Mouse (Mus musculus): ENCODE data around the gene Gls. TPM values are rescaled to one million over a fixed set of nuclear protein-coding genes. Genes with fewer than 3 reads are reported as not detected.
A peak's percentile ranks its signal among the peaks of the same experiment; 100 is the strongest.

The Gls gene
- polyA plus RNA-seq, 1 experiment from 2014 or later = 22.3 TPM

GRCm38 (mm10) chr1:52175321-52175720, 57.7 kb downstream of the Gls start:
- 69% methylated on average over 5 of the region's 5 CpGs for WGBS
- no peak for ATAC-seq (replicated peaks; ENCODE audit: insufficient number of reproducible peaks, insufficient read depth, low FRiP score, low read depth)
- H3K9me3 ChIP-seq (replicated peaks) = no peaks in the 10 kb centered on the region

GRCm38 (mm10) chr1:52171271-52171670, 61.8 kb downstream of the Gls start:
- peak overlapping the region; percentile 26 for H3K4me2 ChIP-seq

More at GRCm38 (mm10) chr1:52175321-52175720, 57.7 kb downstream of the Gls start:
- Histone ChIP-seq H3K4me1 (replicated peaks) (peaks cover 18% of the 10 kb centered on the region), H3K27ac (no peak overlapping the region), H3K27me3 (no peaks in the 10 kb centered on the region), H3K9ac (no peak overlapping the region), H3K4me2 (no peak overlapping the region), H3K36me3 (no peaks in the 10 kb centered on the region; the same call in 1 of the 2 replicates), H3K4me3 (no peak overlapping the region)

GRCm38 (mm10) chr1:52170747-52171146, 62.3 kb downstream of the Gls start:
- ATAC-seq (replicated peaks; ENCODE audit: insufficient number of reproducible peaks, insufficient read depth, low FRiP score, low read depth) = no peak
- Histone ChIP-seq H3K4me2 (no peak overlapping the region; the same call in 1 of the 2 replicates), H3K27ac (no peak overlapping the region), H3K4me3 (no peak overlapping the region), H3K36me3 (no peaks in the 10 kb centered on the region), H3K9me3 (replicated peaks) (no peaks in the 10 kb centered on the region), H3K27me3 (no peaks in the 10 kb centered on the region), H3K9ac (no peak overlapping the region), H3K4me1 (replicated peaks) (peaks cover 15% of the 10 kb centered on the region)
- 69% methylated on average over 7 of the region's 7 CpGs for WGBS

More at GRCm38 (mm10) chr1:52171271-52171670, 61.8 kb downstream of the Gls start:
- H3K27me3 ChIP-seq = no peaks in the 10 kb centered on the region
- H3K9me3 ChIP-seq (replicated peaks) = no peaks in the 10 kb centered on the region
- ATAC-seq (replicated peaks; ENCODE audit: insufficient number of reproducible peaks, insufficient read depth, low FRiP score, low read depth) = no peak
- H3K36me3 ChIP-seq = no peaks in the 10 kb centered on the region
- 29% methylated on average over 8 of the region's 8 CpGs for WGBS
- H3K9ac ChIP-seq = no peak overlapping the region
- H3K4me3 ChIP-seq = no peak overlapping the region
- no peak overlapping the region for H3K27ac ChIP-seq
- H3K4me1 ChIP-seq (replicated peaks) = peaks cover 15% of the 10 kb centered on the region

GRCm38 (mm10) chr1:52170057-52170456, 63.0 kb downstream of the Gls start:
- Histone ChIP-seq H3K36me3 (no peaks in the 10 kb centered on the region), H3K4me3 (no peak overlapping the region), H3K4me2 (no peak overlapping the region), H3K9me3 (replicated peaks) (no peaks in the 10 kb centered on the region), H3K27me3 (no peaks in the 10 kb centered on the region), H3K27ac (no peak overlapping the region), H3K9ac (no peak overlapping the region), H3K4me1 (replicated peaks) (peaks cover 15% of the 10 kb centered on the region)
- no peak for ATAC-seq (replicated peaks; ENCODE audit: insufficient number of reproducible peaks, insufficient read depth, low FRiP score, low read depth)
- WGBS = 12% methylated on average over 3 of the region's 3 CpGs

- peak overlapping the region; percentile 67 for H3K27ac ChIP-seq
- 57% methylated on average over 14 of the region's 14 CpGs for WGBS
- H3K9me3 ChIP-seq (replicated peaks) = no peaks in the 10 kb centered on the region
- H3K4me1 ChIP-seq (replicated peaks) = peaks cover 15% of the 10 kb centered on the region
- ATAC-seq (replicated peaks; ENCODE audit: insufficient number of reproducible peaks, insufficient read depth, low FRiP score, low read depth) = peak; percentile 80; the same call in 1 of the 2 replicates
- 0 out of 2 replicates have a peak overlapping the region, but pooled peaks have one; percentile 13 for H3K4me3 ChIP-seq
- peak overlapping the region; percentile 47 for H3K4me2 ChIP-seq
- no peaks in the 10 kb centered on the region for H3K27me3 ChIP-seq
- no peak overlapping the region for H3K9ac ChIP-seq
- H3K36me3 ChIP-seq = 0 out of 2 replicates have a peak, but pooled peaks cover 5% of the 10 kb centered on the region
Observed at GRCm38 (mm10) chr1:52166652-52167220, 66.3 kb downstream of the Gls start.

- no peak for ATAC-seq (replicated peaks; ENCODE audit: insufficient number of reproducible peaks, insufficient read depth, low FRiP score, low read depth)
- Histone ChIP-seq H3K4me3 (no peak overlapping the region), H3K27me3 (no peaks in the 10 kb centered on the region), H3K9ac (no peak overlapping the region), H3K4me1 (replicated peaks) (0 out of 2 replicates have a peak, but pooled peaks cover 4% of the 10 kb centered on the region), H3K27ac (no peak overlapping the region), H3K4me2 (no peak overlapping the region), H3K36me3 (peaks cover 15% of the 10 kb centered on the region; the same call in 1 of the 2 replicates), H3K9me3 (replicated peaks) (no peaks in the 10 kb centered on the region)
- WGBS = 86% methylated on average over 5 of the region's 5 CpGs
Observed at GRCm38 (mm10) chr1:52163707-52164457, 69.2 kb downstream of the Gls start.

- 79% methylated on average over 8 of the region's 8 CpGs for WGBS
- Histone ChIP-seq H3K4me2 (no peak overlapping the region), H3K36me3 (peaks cover 34% of the 10 kb centered on the region), H3K9ac (no peak overlapping the region), H3K27ac (no peak overlapping the region), H3K4me3 (no peak overlapping the region), H3K9me3 (replicated peaks) (no peaks in the 10 kb centered on the region), H3K4me1 (replicated peaks) (0 out of 2 replicates have a peak, but pooled peaks cover 2% of the 10 kb centered on the region), H3K27me3 (no peaks in the 10 kb centered on the region)
- no peak for ATAC-seq (replicated peaks; ENCODE audit: insufficient number of reproducible peaks, insufficient read depth, low FRiP score, low read depth)
Observed at GRCm38 (mm10) chr1:52161151-52161550, 71.9 kb downstream of the Gls start.

GRCm38 (mm10) chr1:52158490-52159381, 74.3 kb downstream of the Gls start:
- H3K9ac ChIP-seq = no peak overlapping the region
- no peak overlapping the region for H3K27ac ChIP-seq
- H3K4me3 ChIP-seq = no peak overlapping the region
- 71% methylated on average over 17 of the region's 17 CpGs for WGBS
- H3K4me1 ChIP-seq (replicated peaks) = no peaks in the 10 kb centered on the region
- no peaks in the 10 kb centered on the region for H3K27me3 ChIP-seq
- no peak overlapping the region for H3K4me2 ChIP-seq
- H3K36me3 ChIP-seq = peaks cover 41% of the 10 kb centered on the region
- H3K9me3 ChIP-seq (replicated peaks) = no peaks in the 10 kb centered on the region
- no peak for ATAC-seq (replicated peaks; ENCODE audit: insufficient number of reproducible peaks, insufficient read depth, low FRiP score, low read depth)

- Histone ChIP-seq H3K9ac (no peak overlapping the region), H3K36me3 (peaks cover 41% of the 10 kb centered on the region), H3K27me3 (no peaks in the 10 kb centered on the region), H3K4me1 (replicated peaks) (peaks cover under 1% of the 10 kb centered on the region; the same call in 1 of the 2 replicates), H3K27ac (no peak overlapping the region), H3K9me3 (replicated peaks) (no peaks in the 10 kb centered on the region), H3K4me2 (no peak overlapping the region), H3K4me3 (no peak overlapping the region)
- no peak for ATAC-seq (replicated peaks; ENCODE audit: insufficient number of reproducible peaks, insufficient read depth, low FRiP score, low read depth)
- WGBS = 93% methylated on average over 2 of the region's 2 CpGs
Observed at GRCm38 (mm10) chr1:52158040-52158439, 75.0 kb downstream of the Gls start.

- no peak overlapping the region for H3K27ac ChIP-seq
- no peak overlapping the region for H3K4me2 ChIP-seq
- peaks cover 5% of the 10 kb centered on the region; the same call in 1 of the 2 replicates for H3K4me1 ChIP-seq (replicated peaks)
- no peak overlapping the region for H3K9ac ChIP-seq
- no peak overlapping the region for H3K4me3 ChIP-seq
- H3K36me3 ChIP-seq = peaks cover 38% of the 10 kb centered on the region
- H3K27me3 ChIP-seq = no peaks in the 10 kb centered on the region
- 85% methylated on average over 10 of the region's 10 CpGs for WGBS
- no peak for ATAC-seq (replicated peaks; ENCODE audit: insufficient number of reproducible peaks, insufficient read depth, low FRiP score, low read depth)
- H3K9me3 ChIP-seq (replicated peaks) = no peaks in the 10 kb centered on the region
Observed at GRCm38 (mm10) chr1:52156351-52156750, 76.7 kb downstream of the Gls start.

GRCm38 (mm10) chr1:52154890-52155289, 78.1 kb downstream of the Gls start:
- H3K4me3 ChIP-seq = no peak overlapping the region
- H3K27ac ChIP-seq = no peak overlapping the region
- H3K9ac ChIP-seq = no peak overlapping the region
- H3K36me3 ChIP-seq = peaks cover 34% of the 10 kb centered on the region
- no peaks in the 10 kb centered on the region for H3K9me3 ChIP-seq (replicated peaks)
- WGBS = 88% methylated on average over 8 of the region's 8 CpGs
- ATAC-seq (replicated peaks; ENCODE audit: insufficient number of reproducible peaks, insufficient read depth, low FRiP score, low read depth) = no peak
- peaks cover 19% of the 10 kb centered on the region for H3K4me1 ChIP-seq (replicated peaks)
- H3K4me2 ChIP-seq = no peak overlapping the region
- no peaks in the 10 kb centered on the region for H3K27me3 ChIP-seq

Data from heart, embryonic 15.5 days (tissue).